Mouse (Mus musculus) hindbrain, embryonic 12.5 days (tissue): ENCODE results near the gene Ipo13. TPM values are rescaled to one million over a fixed set of nuclear protein-coding genes. Genes with fewer than 3 reads are reported as not detected.

Experiments used
- ATAC-seq: fragments of 200-750 bp; cut with Nextera tagmentation; 2 replicates; pipeline ENCODE4 v1.8.0; 2017; ENCODE audit warnings: moderate TSS enrichment; ENCODE audit not compliant: low FRiP score
- H3K27ac ChIP-seq: fragments of 300-500 bp; sonication (generic); 2 replicates; pipeline ENCODE4 v1.5.1; 2016; ENCODE audit warnings: mild to moderate bottlenecking
- H3K27me3 ChIP-seq: fragments of 300-500 bp; sonication (generic); 2 replicates; pipeline ENCODE4 v1.6.1; 2016; ENCODE audit warnings: mild to moderate bottlenecking
- H3K36me3 ChIP-seq: fragments of 300-500 bp; sonication (generic); 2 replicates; pipeline ENCODE4 v1.6.1; 2016; ENCODE audit warnings: mild to moderate bottlenecking
- H3K4me1 ChIP-seq: fragments of 300-500 bp; sonication (generic); 2 replicates; pipeline ENCODE4 v1.6.1; 2016
- H3K4me2 ChIP-seq: fragments of 300-500 bp; sonication (generic); replicated peaks from 2 replicates; pipeline ENCODE4 v1.6.1; 2016; ENCODE audit warnings: mild to moderate bottlenecking
- H3K4me3 ChIP-seq: fragments of 300-500 bp; sonication (generic); 2 replicates; pipeline ENCODE4 v1.5.1; 2016; ENCODE audit warnings: mild to moderate bottlenecking
- H3K9ac ChIP-seq: fragments of 300-500 bp; sonication (generic); 2 replicates; pipeline ENCODE4 v1.6.1; 2016; ENCODE audit warnings: mild to moderate bottlenecking, moderate library complexity
- H3K9me3 ChIP-seq: fragments of 300-500 bp; sonication (generic); replicated peaks from 2 replicates; pipeline ENCODE4 v1.6.1; 2016; ENCODE audit warnings: mild to moderate bottlenecking
- WGBS: fragments of 180-500 bp; shearing (Covaris S2); methylation state at CpG from one replicate; pipeline ENCODE4 v1.1.7; 2016; 5-methylcytosine and 5-hydroxymethylcytosine counted together
- polyA plus RNA-seq: library from polyadenylated mRNA; unstranded; fragments of >200 nt; fragmentation: Nextera tagmentation; extraction: Ambion mirVana; gene quantifications from 2 replicates; pipeline ENCODE4 v1.2.1, GENCODE M21; 2016

The Ipo13 gene
- polyA plus RNA-seq, 1 experiment from 2014 or later: 65.5 TPM

- H3K9me3 ChIP-seq: no peaks in the 10 kb centered on the region
- H3K4me1 ChIP-seq: peaks cover 26% of the 10 kb centered on the region
- no peak overlapping the region for H3K9ac ChIP-seq
- H3K36me3 ChIP-seq: peaks cover 37% of the 10 kb centered on the region
- WGBS: 93% methylated on average over 14 of the region's 14 CpGs
- H3K4me2 ChIP-seq: no peak overlapping the region
- no peaks in the 10 kb centered on the region for H3K27me3 ChIP-seq
- no peak for ATAC-seq
- H3K4me3 ChIP-seq: no peak overlapping the region
- H3K27ac ChIP-seq: no peak overlapping the region
Observed at GRCm38 (mm10) chr4:117890031-117890430, 24.8 kb downstream of the Ipo13 start.

GRCm38 (mm10) chr4:117889471-117889870 is 25.3 kb downstream of the Ipo13 start:
- Histone ChIP-seq H3K27ac (no peak overlapping the region), H3K9ac (no peak overlapping the region), H3K4me3 (no peak overlapping the region), H3K9me3 (no peaks in the 10 kb centered on the region), H3K27me3 (no peaks in the 10 kb centered on the region), H3K36me3 (peaks cover 37% of the 10 kb centered on the region), H3K4me2 (no peak overlapping the region), H3K4me1 (peaks cover 30% of the 10 kb centered on the region)
- WGBS: 93% methylated on average over 15 of the region's 15 CpGs
- no peak for ATAC-seq

DNA sequence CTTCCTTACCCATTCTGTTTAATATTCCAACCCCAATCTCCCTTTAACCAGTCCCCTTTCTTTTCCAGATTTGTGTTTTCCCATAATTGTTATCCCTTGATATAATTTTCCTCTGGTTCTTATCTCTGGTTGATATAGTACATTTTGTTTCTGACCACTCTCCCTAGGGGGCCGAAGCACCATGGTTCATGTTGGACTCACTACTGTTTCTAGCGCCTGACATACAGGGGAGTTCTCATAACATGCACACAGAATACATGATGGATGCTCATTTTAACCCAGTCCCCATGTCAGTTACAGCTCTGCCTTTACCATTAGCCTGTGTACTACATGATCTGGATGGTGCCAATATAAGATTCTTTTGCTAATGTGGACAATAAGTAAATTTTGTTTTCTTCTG is 26.9 kb downstream of the Ipo13 start:
- Histone ChIP-seq H3K4me1 (peaks cover 40% of the 10 kb centered on the region), H3K27ac (no peak overlapping the region), H3K36me3 (peaks cover 35% of the 10 kb centered on the region), H3K4me3 (peak overlapping the region; percentile 92; the same call in 1 of the 2 replicates), H3K4me2 (peak overlapping the region; percentile 93), H3K27me3 (no peaks in the 10 kb centered on the region), H3K9ac (0 out of 2 replicates have a peak overlapping the region, but pooled peaks have one; percentile 15), H3K9me3 (no peaks in the 10 kb centered on the region)
- ATAC-seq: no peak
- WGBS: 72% methylated on average over 2 of the region's 2 CpGs

DNA sequence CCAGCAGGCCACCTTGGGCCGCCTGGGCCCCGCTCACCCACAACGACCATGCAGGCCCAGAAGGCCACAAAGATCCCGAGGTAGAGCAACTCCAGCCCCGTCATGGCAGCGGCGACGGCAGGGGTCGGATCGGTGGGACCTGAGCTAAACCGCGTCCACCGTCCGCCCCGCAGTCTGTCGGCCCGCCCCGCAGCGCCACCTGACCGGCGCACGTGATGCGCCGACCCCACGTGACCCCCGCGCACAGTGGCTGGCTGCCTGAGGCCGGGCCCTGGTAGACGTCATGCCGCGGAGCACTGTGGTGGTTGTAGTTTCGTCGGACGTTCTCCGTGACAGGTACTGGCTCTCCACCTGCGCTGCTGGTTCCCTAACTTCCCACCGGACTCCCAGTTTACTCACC is 27.7 kb downstream of the Ipo13 start, which contains the start of gene Atp6v0b:
TSS of gene Atp6v0b (minus strand) at position 201 of the 400 bp plus-strand sequence.
- H3K9me3 ChIP-seq: no peaks in the 10 kb centered on the region
- 0% methylated on average over 37 of the region's 37 CpGs for WGBS
- ATAC-seq: peak; percentile 81
- peak within 1 kb of the TSS; percentile 92 for H3K4me3 ChIP-seq
- peaks cover 35% of the 10 kb centered on the region for H3K36me3 ChIP-seq
- H3K9ac ChIP-seq: peak within 1 kb of the TSS; percentile 95
- no peaks in the 10 kb centered on the region for H3K27me3 ChIP-seq
- H3K4me1 ChIP-seq: peaks cover 44% of the 10 kb centered on the region
- H3K27ac ChIP-seq: peak within 1 kb of the TSS; percentile 60; the same call in 1 of the 2 replicates
- H3K4me2 ChIP-seq: peak within 1 kb of the TSS; percentile 93

DNA sequence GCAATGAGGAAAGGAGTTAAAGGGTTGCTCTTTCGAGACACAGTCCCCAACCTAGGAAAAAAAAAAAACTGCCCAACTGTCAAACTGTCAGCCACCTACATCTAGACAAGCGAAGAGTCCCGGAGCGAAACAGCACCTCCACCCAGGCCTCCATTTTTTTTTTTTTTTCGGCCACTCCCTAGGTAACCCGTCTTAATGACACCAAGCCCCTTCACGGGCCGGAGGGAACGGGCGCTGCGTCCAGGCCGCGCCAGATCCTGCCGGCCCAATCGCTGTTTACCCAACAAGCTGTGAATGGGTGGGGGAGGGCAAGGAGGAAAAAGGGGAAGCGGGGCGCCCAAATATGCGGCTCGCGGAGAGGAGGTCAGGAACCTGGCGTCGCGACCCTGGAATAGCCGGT is 28.2 kb downstream of the Ipo13 start:
- H3K4me3 ChIP-seq: peak overlapping the region; percentile 92
- no peaks in the 10 kb centered on the region for H3K9me3 ChIP-seq
- H3K4me1 ChIP-seq: peaks cover 47% of the 10 kb centered on the region
- peaks cover 35% of the 10 kb centered on the region for H3K36me3 ChIP-seq
- peak overlapping the region; percentile 95 for H3K9ac ChIP-seq
- H3K4me2 ChIP-seq: peak overlapping the region; percentile 93
- 3% methylated on average over 24 of the region's 24 CpGs for WGBS
- H3K27me3 ChIP-seq: no peaks in the 10 kb centered on the region
- H3K27ac ChIP-seq: peak overlapping the region; percentile 60; the same call in 1 of the 2 replicates
- ATAC-seq: 0 out of 2 replicates have a peak, but pooled peaks have one; percentile 3

DNA sequence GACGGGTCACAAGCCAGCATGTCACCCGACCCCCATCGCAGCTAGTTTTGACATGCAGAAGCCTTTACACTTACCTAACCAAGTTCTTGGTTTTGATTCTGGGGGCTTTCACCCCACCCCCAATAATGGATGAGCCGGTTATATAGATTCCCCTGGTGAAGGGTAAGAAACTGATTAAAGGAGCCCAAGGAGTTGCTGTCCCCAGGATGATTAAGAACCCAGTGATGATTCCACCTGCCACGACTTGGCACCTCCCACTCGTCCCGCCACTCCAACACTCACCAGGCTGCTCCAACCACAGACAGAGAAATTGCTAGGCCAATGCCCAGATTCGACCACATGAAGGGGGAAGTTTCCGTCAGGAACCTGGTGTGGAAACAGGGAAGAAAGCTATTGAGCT is 28.8 kb downstream of the Ipo13 start:
- ATAC-seq: no peak
- Histone ChIP-seq H3K27ac (no peak overlapping the region), H3K4me1 (peaks cover 49% of the 10 kb centered on the region), H3K27me3 (no peaks in the 10 kb centered on the region), H3K9me3 (no peaks in the 10 kb centered on the region), H3K4me2 (peak overlapping the region; percentile 93), H3K4me3 (peak overlapping the region; percentile 92), H3K9ac (peak overlapping the region; percentile 95), H3K36me3 (peaks cover 37% of the 10 kb centered on the region)
- WGBS: 88% methylated on average over 9 of the region's 9 CpGs

GRCm38 (mm10) chr4:117885093-117885492 is 29.7 kb downstream of the Ipo13 start:
- Histone ChIP-seq H3K4me2 (no peak overlapping the region), H3K9ac (no peak overlapping the region), H3K9me3 (no peaks in the 10 kb centered on the region), H3K36me3 (peaks cover 44% of the 10 kb centered on the region), H3K4me3 (no peak overlapping the region), H3K27ac (no peak overlapping the region), H3K27me3 (no peaks in the 10 kb centered on the region), H3K4me1 (peaks cover 54% of the 10 kb centered on the region)
- ATAC-seq: no peak
- WGBS: 95% methylated on average over 10 of the region's 10 CpGs

- 100% methylated on average over 1 of the region's 1 CpGs for WGBS
- H3K27ac ChIP-seq: no peak overlapping the region
- H3K36me3 ChIP-seq: peaks cover 40% of the 10 kb centered on the region
- no peaks in the 10 kb centered on the region for H3K9me3 ChIP-seq
- H3K4me3 ChIP-seq: no peak overlapping the region
- H3K4me2 ChIP-seq: peak overlapping the region; percentile 88
- peak overlapping the region; percentile 90; the same call in 1 of the 2 replicates for H3K9ac ChIP-seq
- ATAC-seq: no peak
- H3K4me1 ChIP-seq: peaks cover 61% of the 10 kb centered on the region
- H3K27me3 ChIP-seq: no peaks in the 10 kb centered on the region
Observed at GRCm38 (mm10) chr4:117884146-117884545, 30.7 kb downstream of the Ipo13 start.

DNA sequence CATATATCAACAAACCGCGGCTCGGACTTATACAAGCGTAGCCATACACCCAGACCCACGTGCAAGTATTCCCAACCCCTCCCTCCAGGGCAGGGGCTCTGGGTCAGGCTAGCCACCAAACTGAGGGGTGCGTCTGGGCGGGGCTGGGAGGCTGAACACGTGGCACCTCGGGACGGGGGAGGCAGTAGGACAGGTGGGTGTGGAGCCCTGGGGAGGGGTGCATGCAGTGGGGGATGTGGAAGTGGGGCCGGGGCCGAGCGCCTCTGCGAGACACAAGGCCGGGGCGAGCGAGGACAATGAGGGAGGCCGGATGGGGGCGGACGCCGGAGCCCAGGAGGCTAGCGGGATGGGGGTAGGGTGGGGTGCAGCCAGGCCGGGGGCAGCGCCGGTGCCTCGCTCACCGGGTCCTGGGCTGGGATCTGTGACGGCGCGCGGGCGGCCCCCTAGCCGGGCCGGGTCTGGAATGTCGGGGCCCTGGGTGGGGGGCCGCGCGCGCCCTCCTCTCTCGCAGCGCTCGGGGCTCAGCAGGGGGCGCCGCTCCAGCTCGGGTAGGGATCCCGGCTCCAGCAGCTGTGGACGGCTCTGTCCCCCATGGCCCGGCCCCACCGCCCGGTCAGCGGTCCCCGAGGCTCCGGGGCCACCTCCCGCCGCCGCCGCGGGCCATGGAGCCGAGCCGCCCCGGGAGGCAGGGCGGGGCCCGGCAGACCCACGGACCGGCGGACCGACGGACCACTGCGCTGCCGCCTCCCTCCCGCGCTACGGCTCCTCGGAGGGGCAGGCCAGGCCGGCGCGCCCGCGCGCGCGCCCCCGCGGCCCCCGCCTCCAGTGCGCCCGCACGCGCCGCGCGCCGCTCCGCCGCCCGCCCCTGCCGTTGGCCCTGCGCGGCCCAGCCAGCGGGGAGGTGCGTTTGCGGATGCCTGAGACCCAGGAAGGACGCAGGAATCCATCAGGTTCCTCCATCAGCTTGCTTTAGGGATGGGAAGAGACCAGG is 31.8 kb downstream of the Ipo13 start, which contains the start of gene B4galt2:
TSS of gene B4galt2 (minus strand) at position 787 of the 991 bp plus-strand sequence.
- peak within 1 kb of the TSS; percentile 76 for H3K27ac ChIP-seq
- peak; percentile 54 for ATAC-seq
- peak within 1 kb of the TSS; percentile 89 for H3K4me3 ChIP-seq
- under 1% methylated on average over 92 of the region's 103 CpGs for WGBS
- peaks cover 67% of the 10 kb centered on the region for H3K4me1 ChIP-seq
- peak within 1 kb of the TSS; percentile 90 for H3K9ac ChIP-seq
- peaks cover 40% of the 10 kb centered on the region for H3K36me3 ChIP-seq
- no peaks in the 10 kb centered on the region for H3K9me3 ChIP-seq
- H3K27me3 ChIP-seq: no peaks in the 10 kb centered on the region
- peak within 1 kb of the TSS; percentile 88 for H3K4me2 ChIP-seq

DNA sequence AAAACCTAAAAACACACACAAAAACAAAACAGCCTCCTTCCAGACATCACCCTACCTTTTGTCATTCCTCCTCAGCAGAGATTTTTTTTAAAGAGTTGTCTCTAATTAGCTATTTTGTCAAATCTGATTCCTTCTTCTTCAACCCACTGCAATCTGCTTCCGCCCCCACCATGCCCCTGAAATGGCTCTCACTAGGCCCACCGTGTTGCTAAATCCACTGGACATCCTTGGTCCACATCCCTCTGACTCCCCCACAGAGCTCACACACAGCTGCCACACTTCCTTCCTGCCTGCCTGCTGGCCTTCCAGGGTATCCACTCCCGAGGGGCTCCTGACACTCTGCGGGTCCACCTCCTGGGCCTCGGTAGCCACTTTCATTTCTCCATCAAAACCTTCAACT is 36.1 kb downstream of the Ipo13 start:
- no peak for ATAC-seq
- Histone ChIP-seq H3K4me1 (peaks cover 41% of the 10 kb centered on the region), H3K27ac (no peak overlapping the region), H3K36me3 (peaks cover 61% of the 10 kb centered on the region), H3K9ac (no peak overlapping the region), H3K4me2 (no peak overlapping the region), H3K9me3 (no peaks in the 10 kb centered on the region), H3K4me3 (no peak overlapping the region), H3K27me3 (no peaks in the 10 kb centered on the region)
- WGBS: 84% methylated on average over 5 of the region's 5 CpGs

DNA sequence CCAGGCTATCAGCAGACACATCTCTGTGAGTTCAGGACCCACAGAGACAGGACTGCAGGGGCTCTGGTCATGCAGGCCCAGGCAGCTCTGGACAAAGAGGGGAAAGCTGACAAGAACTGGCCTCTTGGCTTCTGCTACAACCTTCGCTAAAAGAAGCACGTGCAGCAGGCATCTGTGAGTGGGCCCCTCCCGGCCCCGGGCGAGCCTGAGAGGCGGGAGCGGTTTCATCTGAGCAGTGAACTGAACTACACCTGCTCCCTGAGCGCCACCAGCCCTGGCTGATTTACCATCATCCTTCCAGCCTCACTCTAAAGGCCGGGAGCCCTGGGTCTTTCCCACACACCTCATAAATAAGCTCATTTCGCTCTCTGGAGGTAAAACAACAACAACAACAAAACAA is 36.5 kb downstream of the Ipo13 start:
- 68% methylated on average over 10 of the region's 10 CpGs for WGBS
- Histone ChIP-seq H3K4me1 (peaks cover 38% of the 10 kb centered on the region), H3K36me3 (peaks cover 65% of the 10 kb centered on the region), H3K27me3 (no peaks in the 10 kb centered on the region), H3K4me3 (no peak overlapping the region), H3K9ac (no peak overlapping the region), H3K9me3 (no peaks in the 10 kb centered on the region), H3K4me2 (no peak overlapping the region), H3K27ac (no peak overlapping the region)
- ATAC-seq: no peak

GRCm38 (mm10) chr4:117873615-117874014 is 41.2 kb downstream of the Ipo13 start:
- Histone ChIP-seq H3K9ac (no peak overlapping the region), H3K27ac (no peak overlapping the region), H3K36me3 (peaks cover 50% of the 10 kb centered on the region), H3K4me3 (no peak overlapping the region), H3K4me2 (no peak overlapping the region), H3K27me3 (no peaks in the 10 kb centered on the region), H3K9me3 (no peaks in the 10 kb centered on the region), H3K4me1 (peaks cover 23% of the 10 kb centered on the region)
- no peak for ATAC-seq
- 87% methylated on average over 9 of the region's 9 CpGs for WGBS
